Mouse (Mus musculus): ENCODE data around the gene Pitpnm3.
"Not testable (repeated sequence)": the region's sequence is repeated elsewhere in the genome, so short reads cannot be mapped to it uniquely, and the experiment has no call there.

Pitpnm3 gene

GRCm38 (mm10) chr11:72135383-72136158, at the start of gene Pitpnm3:
Pitpnm3 (minus strand) TSS chr11:72135778.
- no peak for DNase-seq

- no peak for DNase-seq
Observed at GRCm38 (mm10) chr11:72184252-72184651, 48.7 kb upstream of the Pitpnm3 start.

GRCm38 (mm10) chr11:72181136-72181535, 45.6 kb upstream of the Pitpnm3 start:
- DNase-seq: no peak

- DNase-seq: no peak
Observed at GRCm38 (mm10) chr11:72180556-72180955, 45.0 kb upstream of the Pitpnm3 start.

- DNase-seq: no peak
Observed at GRCm38 (mm10) chr11:72176553-72176952, 41.0 kb upstream of the Pitpnm3 start.

GRCm38 (mm10) chr11:72175966-72176365, 40.4 kb upstream of the Pitpnm3 start:
- DNase-seq: no peak

GRCm38 (mm10) chr11:72174721-72175120, 39.1 kb upstream of the Pitpnm3 start:
- DNase-seq: no peak

- no peak for DNase-seq
Observed at GRCm38 (mm10) chr11:72173506-72173905, 37.9 kb upstream of the Pitpnm3 start.

GRCm38 (mm10) chr11:72171906-72172305, 36.3 kb upstream of the Pitpnm3 start:
- DNase-seq: not testable (repeated sequence)

GRCm38 (mm10) chr11:72169871-72170270, 34.3 kb upstream of the Pitpnm3 start:
- DNase-seq: no peak

GRCm38 (mm10) chr11:72163198-72163597, 27.6 kb upstream of the Pitpnm3 start:
- DNase-seq: no peak

GRCm38 (mm10) chr11:72156624-72157023, 21.0 kb upstream of the Pitpnm3 start:
- no peak for DNase-seq

GRCm38 (mm10) chr11:72155981-72156428, 20.4 kb upstream of the Pitpnm3 start:
- no peak for DNase-seq

- DNase-seq: no peak
Observed at GRCm38 (mm10) chr11:72155186-72155980, 19.8 kb upstream of the Pitpnm3 start.

- DNase-seq: no peak
Observed at GRCm38 (mm10) chr11:72153122-72153862, 17.7 kb upstream of the Pitpnm3 start.

- no peak for DNase-seq
Observed at GRCm38 (mm10) chr11:72151120-72151519, 15.5 kb upstream of the Pitpnm3 start.

- DNase-seq: no peak
Observed at GRCm38 (mm10) chr11:72147910-72148309, 12.3 kb upstream of the Pitpnm3 start.

- peak; percentile 39 to 56 for DNase-seq
Observed at GRCm38 (mm10) chr11:72145877-72146248, 10.3 kb upstream of the Pitpnm3 start.

- DNase-seq: peak; percentile 55 to 59
Observed at GRCm38 (mm10) chr11:72145182-72145876, 9.8 kb upstream of the Pitpnm3 start.

- DNase-seq: peak; percentile 50 to 64
Observed at GRCm38 (mm10) chr11:72142889-72143288, 7.3 kb upstream of the Pitpnm3 start.

GRCm38 (mm10) chr11:72140198-72140597, 4.6 kb upstream of the Pitpnm3 start:
- DNase-seq: peak; percentile 30 to 32

- no peak for DNase-seq
Observed at GRCm38 (mm10) chr11:72136231-72136982, 829 bp upstream of the Pitpnm3 start.

All from kidney, adult 8-10 months (tissue).